In the genomic region with DNA sequence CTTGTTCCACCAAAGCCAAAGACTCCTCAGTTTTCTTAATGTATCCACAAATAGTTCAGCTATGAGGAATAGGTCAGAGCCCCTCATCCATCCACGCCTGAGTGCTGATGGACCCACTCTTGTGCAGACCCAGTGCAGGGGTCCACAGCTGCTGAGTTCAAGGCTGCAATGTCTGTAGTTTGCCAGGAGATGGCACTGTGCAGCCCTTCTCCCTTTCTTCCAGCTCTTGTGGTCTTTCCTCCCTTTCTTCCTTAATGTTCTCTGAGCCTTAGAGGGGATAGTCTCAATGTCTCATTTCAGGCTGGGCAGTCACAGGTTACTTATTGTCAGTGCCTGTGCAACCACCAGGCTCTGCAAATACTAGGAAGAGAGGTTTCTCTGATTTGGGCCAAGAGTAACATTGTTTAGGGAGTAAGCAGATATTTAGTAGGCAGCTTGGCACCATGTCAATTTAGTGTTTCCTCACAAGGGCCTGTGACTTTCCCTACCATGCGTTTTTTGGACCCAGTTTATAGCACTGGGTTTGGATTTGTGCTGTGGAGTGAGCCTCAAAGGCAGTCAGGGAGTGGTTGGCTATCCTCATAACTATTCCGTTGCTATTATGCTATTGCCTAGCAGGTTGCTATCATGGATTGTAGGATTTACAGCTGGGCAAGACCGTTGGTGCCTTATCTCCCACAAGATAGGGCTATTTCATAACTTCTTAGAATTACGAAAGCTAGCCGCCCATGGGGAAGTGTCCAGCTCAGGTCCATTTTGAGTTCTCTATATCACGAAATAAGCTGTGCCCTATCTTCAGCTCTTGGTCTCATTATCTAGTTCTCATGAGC, we compare ENCODE assay signal across 9 mouse cellular contexts. TPM values are rescaled to one million over a fixed set of nuclear protein-coding genes. Genes with fewer than 3 reads are reported as not detected.
DNase-seq lines count a peak whose midpoint lies in the region; ATAC-seq and TF ChIP-seq lines count a peak whose summit lies in the region.
"Had no signal": no experiment of that assay in that cellular context is flagged by ENCODE, and none has a peak within 500 bp of the region (broad histone marks: within the 10 kb centered on the region; RNA-seq: fewer than 3 reads in every experiment).

No protein-coding gene starts in this region.

- WGBS in kidney, embryonic 15.5 days = 69% methylated on average over 7 of the region's 7 CpGs
- WGBS in stomach, embryonic 16.5 days = 66% methylated on average over 7 of the region's 7 CpGs

- 0 out of 2 replicates have a peak, but pooled peaks have one; percentile 43 for ATAC-seq in kidney, embryonic 15.5 days (replicated peaks; ENCODE audit: low FRiP score)
- ATAC-seq in stomach, embryonic 16.5 days (ENCODE audit: insufficient read depth, low FRiP score) = 0 out of 2 replicates have a peak, but pooled peaks have one; percentile 30

- H3K27ac ChIP-seq in layer of hippocampus, adult 2 months = no peak overlapping the region
- H3K27ac ChIP-seq in bone marrow macrophage, adult 2 months (ENCODE audit: insufficient read depth, low read depth, low read length) = no peak overlapping the region
- no peak overlapping the region for H3K27ac ChIP-seq in kidney, embryonic 15.5 days
- H3K27ac ChIP-seq in stomach, embryonic 16.5 days (ENCODE audit: low read length) = no peak overlapping the region
- H3K27ac ChIP-seq: embryonic facial prominence, embryonic 13.5 days had no signal

- H3K4me1 ChIP-seq in E14TG2a.4 (replicated peaks; ENCODE audit: low read depth, low read length) = peaks cover 7% of the 10 kb centered on the region; the same call in 1 of the 2 replicates
- H3K4me1 ChIP-seq in bone marrow macrophage, adult 2 months (ENCODE audit: control insufficient read depth, insufficient read depth, low read length) = no peaks in the 10 kb centered on the region
- peaks cover 13% of the 10 kb centered on the region for H3K4me1 ChIP-seq in kidney, embryonic 15.5 days
- peaks cover 10% of the 10 kb centered on the region for H3K4me1 ChIP-seq in stomach, embryonic 16.5 days (ENCODE audit: control insufficient read depth, insufficient read depth, low read length)

- no peak overlapping the region for H3K4me3 ChIP-seq in layer of hippocampus, adult 2 months
- H3K4me3 ChIP-seq in E14TG2a.4 (replicated peaks; ENCODE audit: low read length) = no peak overlapping the region
- no peak overlapping the region for H3K4me3 ChIP-seq in bone marrow macrophage, adult 2 months (ENCODE audit: insufficient read depth, low read length)
- no peak overlapping the region for H3K4me3 ChIP-seq in kidney, embryonic 15.5 days (replicated peaks)
- H3K4me3 ChIP-seq in stomach, embryonic 16.5 days (replicated peaks; ENCODE audit: low read length) = no peak overlapping the region
- H3K4me3 ChIP-seq: embryonic facial prominence, embryonic 13.5 days had no signal

- H3K9ac ChIP-seq in kidney, embryonic 15.5 days = no peak overlapping the region
- no peak overlapping the region for H3K9ac ChIP-seq in stomach, embryonic 16.5 days (ENCODE audit: low read length)
- H3K9ac ChIP-seq: embryonic facial prominence, embryonic 13.5 days had no signal

- TF ChIP-seq CTCF in layer of hippocampus, adult 2 months (conservative IDR thresholded peaks at IDR 0.05) = peak; percentile 88
- peak; percentile 72 for TF ChIP-seq CTCF in E14TG2a.4 (conservative IDR thresholded peaks at IDR 0.05; ENCODE audit: low read length)
- peak; percentile 76 for TF ChIP-seq CTCF in bone marrow macrophage, adult 2 months (IDR thresholded peaks at IDR 0.05; ENCODE audit: low read depth, low read length)

- H3K27me3 ChIP-seq in E14TG2a.4 (ENCODE audit: insufficient read depth, low read length) = peaks cover 11% of the 10 kb centered on the region
- H3K27me3 ChIP-seq in kidney, embryonic 15.5 days = no peaks in the 10 kb centered on the region
- H3K27me3 ChIP-seq in stomach, embryonic 16.5 days (ENCODE audit: control insufficient read depth, insufficient read depth, low read length) = no peaks in the 10 kb centered on the region
- H3K27me3 ChIP-seq: embryonic facial prominence, embryonic 13.5 days had no signal

- no peaks in the 10 kb centered on the region for H3K9me3 ChIP-seq in E14TG2a.4 (ENCODE audit: low read length)
- H3K9me3 ChIP-seq in kidney, embryonic 15.5 days (replicated peaks) = no peaks in the 10 kb centered on the region
- no peaks in the 10 kb centered on the region for H3K9me3 ChIP-seq in stomach, embryonic 16.5 days (replicated peaks; ENCODE audit: control insufficient read depth, low read length)
- H3K9me3 ChIP-seq: embryonic facial prominence, embryonic 13.5 days had no signal

- no peaks in the 10 kb centered on the region for H3K36me3 ChIP-seq in E14TG2a.4 (ENCODE audit: insufficient read depth, low read length)
- 0 out of 2 replicates have a peak, but pooled peaks cover 3% of the 10 kb centered on the region for H3K36me3 ChIP-seq in kidney, embryonic 15.5 days
- H3K36me3 ChIP-seq in stomach, embryonic 16.5 days (ENCODE audit: control insufficient read depth, insufficient read depth, low read length) = no peaks in the 10 kb centered on the region
- H3K36me3 ChIP-seq: embryonic facial prominence, embryonic 13.5 days had no signal

- peak in 1 of 2 experiments; percentile 21 for DNase-seq in layer of hippocampus, adult 2 months (ENCODE audit: low spot score in 2 of 2)
- no peak for DNase-seq in layer of hippocampus, adult 8-10 months (ENCODE audit: low spot score in 2 of 2)
- no peak for DNase-seq in right cerebral cortex, postnatal 25 days
- no peak for DNase-seq in adrenal gland, adult 8-10 months

- no peak overlapping the region for H3K4me2 ChIP-seq in kidney, embryonic 15.5 days
- no peak overlapping the region for H3K4me2 ChIP-seq in stomach, embryonic 16.5 days (ENCODE audit: low read depth, low read length)
- H3K4me2 ChIP-seq: embryonic facial prominence, embryonic 13.5 days had no signal

- no peak for TF ChIP-seq POLR2A in bone marrow macrophage, adult 2 months (IDR thresholded peaks at IDR 0.05; ENCODE audit: borderline replicate concordance, low read depth, low read length)

RNA-seq across cellular contexts. Expression of gene Shank2, which starts 54.2 kb away (rescaled TPM):
- total RNA-seq in layer of hippocampus, adult 2 months (2021) = 100 to 1,000 TPM; 133 to 138 TPM
- total RNA-seq in layer of hippocampus, adult 8-10 months (2022) = 100 to 1,000 TPM; 100 to 137 (median 119) TPM
- polyA plus RNA-seq in bone marrow macrophage, adult 2 months (2012; ENCODE audit: insufficient read depth, insufficient read length, missing spikeins) = not detected in 2 replicates
- 2.6 and 2.7 TPM in 2 replicates for polyA plus RNA-seq in kidney, embryonic 15.5 days (2015; fragmentation: Nextera tagmentation; extraction: Ambion mirVana)
- polyA plus RNA-seq in stomach, embryonic 16.5 days (2015; fragmentation: Nextera tagmentation; extraction: Ambion mirVana) = 1.1 and 1.6 TPM in 2 replicates
- total RNA-seq in adrenal gland, adult 8-10 months (2022) = 10 to 100 TPM; 15.1 to 28.5 (median 23.6) TPM
